Mouse (Mus musculus): Measurements from ENCODE around the gene Fank1. TPM values are rescaled to one million over a fixed set of nuclear protein-coding genes. Genes with fewer than 3 reads are reported as not detected.

The Fank1 gene
- total and polyA plus RNA-seq, 3 experiments, result 0.16 to 0.17 TPM; not detected in 1

DNA sequence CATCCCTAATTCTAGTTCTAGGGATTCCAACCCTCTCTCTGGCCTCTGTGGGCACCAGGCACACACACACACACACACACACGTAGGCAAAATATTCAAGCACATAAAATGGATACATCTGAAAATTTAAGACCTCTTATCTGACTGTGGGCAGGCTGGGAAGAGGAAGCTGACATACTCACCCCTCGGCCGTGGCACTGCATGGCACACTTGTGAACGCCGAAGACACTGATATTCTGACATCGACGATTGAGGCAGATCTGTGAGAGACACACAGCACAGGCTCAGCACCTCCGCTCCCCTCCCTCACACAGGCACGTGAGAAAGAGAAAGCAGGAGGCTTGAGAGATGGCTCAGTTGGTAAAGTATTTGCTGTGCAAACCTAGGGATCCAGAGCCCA lies 139.6 kb downstream of the Fank1 start:
- Histone ChIP-seq H3K4me2 (ENCODE audit: insufficient read depth, low read depth, poor library complexity, severe bottlenecking) (no peak overlapping the region), H3K79me2 (replicated peaks; ENCODE audit: control insufficient read depth, extremely low read depth, insufficient read depth, poor library complexity, severe bottlenecking) (no peaks in the 10 kb centered on the region), H3K36me3 (replicated peaks in 1 of 2; ENCODE audit: control insufficient read depth in 1 of 2, insufficient read depth in 1 of 2, low read length in 1 of 2) (no peaks in the 10 kb centered on the region), H3K4me3 (replicated peaks in 1 of 3; ENCODE audit: low read depth in 2 of 3, low read length in 2 of 3, poor library complexity in 1 of 3) (no peak overlapping the region), H3K4me1 (ENCODE audit: control insufficient read depth in 1 of 2, insufficient read depth in 2 of 2) (no peaks in the 10 kb centered on the region), H3K9me3 (replicated peaks; ENCODE audit: low read length) (peaks cover 48% of the 10 kb centered on the region), H3K27me3 (replicated peaks) (peaks cover 7% of the 10 kb centered on the region), H3K27ac (ENCODE audit: insufficient read depth, low read depth) (no peak overlapping the region), H3K9ac (ENCODE audit: insufficient read depth, low read depth) (no peak overlapping the region)
- no peak for DNase-seq (ENCODE audit: extremely low read depth)
- TF ChIP-seq PAX5 (IDR thresholded peaks at IDR 0.05; ENCODE audit: low read length) (no peak), E2F4 (IDR thresholded peaks at IDR 0.05; ENCODE audit: insufficient replicate concordance, low read depth, low read length) (no peak), MXI1 (IDR thresholded peaks at IDR 0.05; ENCODE audit: low read depth, low read length) (no peak), GABPA (IDR thresholded peaks at IDR 0.05; ENCODE audit: insufficient replicate concordance, low read depth, low read length) (no peak), ZC3H11A (IDR thresholded peaks at IDR 0.05; ENCODE audit: low read depth, low read length) (no peak), JUND (conservative IDR thresholded peaks at IDR 0.05; ENCODE audit: low read depth, low read length) (no peak), MAX (IDR thresholded peaks at IDR 0.05; ENCODE audit: low read length) (no peak), TCF12 (IDR thresholded peaks at IDR 0.05; ENCODE audit: low read depth, low read length) (no peak), USF1 (IDR thresholded peaks at IDR 0.05; ENCODE audit: low read depth, low read length) (no peak), POLR2AphosphoS2 (IDR thresholded peaks at IDR 0.05; ENCODE audit: low read depth, low read length) (no peak), NRF1 (IDR thresholded peaks at IDR 0.05; ENCODE audit: low read depth, low read length) (no peak), NELFE (IDR thresholded peaks at IDR 0.05; ENCODE audit: low read depth, low read length) (no peak), JUN (IDR thresholded peaks at IDR 0.05; ENCODE audit: insufficient read depth, low read depth, low read length) (no peak)
- dilution Hi-C loops (cut with MboI; ENCODE audit: extremely low pct_ligation_motif_present, extremely low pct_unique_long_range_greater_than_20kb, low sequenced_read_pairs), result no loop called here
- in situ Hi-C loops (cut with MboI; ENCODE audit: low pct_ligation_motif_present, low pct_unique_long_range_greater_than_20kb, low sequenced_read_pairs), result no loop called here

DNA sequence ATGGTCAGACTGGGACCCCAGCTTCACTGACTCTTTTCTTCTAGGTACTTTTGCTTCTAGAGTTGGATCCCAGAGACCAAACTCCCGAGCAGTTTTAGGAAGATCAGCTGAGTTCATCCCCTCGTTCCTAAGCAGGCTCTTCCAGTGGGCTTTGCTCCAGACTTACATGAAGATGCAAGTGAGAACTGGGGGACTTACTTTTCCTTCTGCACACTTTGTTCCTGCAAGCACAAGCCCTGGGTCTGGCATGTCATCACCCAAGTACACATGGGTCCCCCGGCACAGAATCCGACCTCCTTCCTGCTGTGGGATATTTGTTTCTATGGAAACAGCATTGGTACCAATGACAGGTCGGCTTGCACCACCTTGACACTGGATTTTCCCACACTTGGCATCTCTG lies 142.6 kb downstream of the Fank1 start:
- Histone ChIP-seq H3K36me3 (replicated peaks in 1 of 2; ENCODE audit: control insufficient read depth in 1 of 2, insufficient read depth in 1 of 2, low read length in 1 of 2) (no peaks in the 10 kb centered on the region), H3K4me3 (replicated peaks in 1 of 3; ENCODE audit: low read depth in 2 of 3, low read length in 2 of 3, poor library complexity in 1 of 3) (no peak overlapping the region), H3K9me3 (replicated peaks; ENCODE audit: low read length) (peaks cover 57% of the 10 kb centered on the region), H3K27ac (ENCODE audit: insufficient read depth, low read depth) (no peak overlapping the region), H3K4me2 (ENCODE audit: insufficient read depth, low read depth, poor library complexity, severe bottlenecking) (no peak overlapping the region), H3K79me2 (replicated peaks; ENCODE audit: control insufficient read depth, extremely low read depth, insufficient read depth, poor library complexity, severe bottlenecking) (no peaks in the 10 kb centered on the region), H3K27me3 (replicated peaks) (peaks cover 14% of the 10 kb centered on the region), H3K4me1 (ENCODE audit: control insufficient read depth in 1 of 2, insufficient read depth in 2 of 2) (no peaks in the 10 kb centered on the region), H3K9ac (ENCODE audit: insufficient read depth, low read depth) (no peak overlapping the region)
- dilution Hi-C loops (cut with MboI; ENCODE audit: extremely low pct_ligation_motif_present, extremely low pct_unique_long_range_greater_than_20kb, low sequenced_read_pairs) (no loop called here), in situ Hi-C loops (cut with MboI; ENCODE audit: low pct_ligation_motif_present, low pct_unique_long_range_greater_than_20kb, low sequenced_read_pairs) (no loop called here)
- TF ChIP-seq BHLHE40 (IDR thresholded peaks at IDR 0.05; ENCODE audit: low read depth, low read length) (no peak), SIN3A (IDR thresholded peaks at IDR 0.05; ENCODE audit: low read length) (no peak), IRF4 (IDR thresholded peaks at IDR 0.05; ENCODE audit: low read depth, low read length) (no peak), POLR2AphosphoS2 (IDR thresholded peaks at IDR 0.05; ENCODE audit: low read depth, low read length) (no peak), CHD1 (IDR thresholded peaks at IDR 0.05; ENCODE audit: low read depth, low read length) (no peak), ZMIZ1 (IDR thresholded peaks at IDR 0.05; ENCODE audit: low read depth, low read length) (no peak), MAFK (IDR thresholded peaks at IDR 0.05; ENCODE audit: insufficient replicate concordance, low read length) (no peak), E2F4 (IDR thresholded peaks at IDR 0.05; ENCODE audit: insufficient replicate concordance, low read depth, low read length) (no peak), MXI1 (IDR thresholded peaks at IDR 0.05; ENCODE audit: low read depth, low read length) (no peak), NRF1 (IDR thresholded peaks at IDR 0.05; ENCODE audit: low read depth, low read length) (no peak), MEF2A (IDR thresholded peaks at IDR 0.05; ENCODE audit: borderline replicate concordance, low read depth, low read length) (no peak), RAD21 (IDR thresholded peaks at IDR 0.05; ENCODE audit: low read depth, low read length) (no peak), USF2 (conservative IDR thresholded peaks at IDR 0.05; ENCODE audit: low read depth, low read length) (no peak), CTCF (conservative IDR thresholded peaks at IDR 0.05 in 1 of 2, IDR thresholded peaks at IDR 0.05 in 1 of 2; ENCODE audit: low read depth in 2 of 2, low read length in 2 of 2) (no peak), HCFC1 (IDR thresholded peaks at IDR 0.05; ENCODE audit: low read depth, low read length) (no peak), PAX5 (IDR thresholded peaks at IDR 0.05; ENCODE audit: low read length) (no peak), POLR2A (IDR thresholded peaks at IDR 0.05; ENCODE audit: low read depth, low read length) (no peak)
- DNase-seq (ENCODE audit: extremely low read depth), result no peak

All from CH12.LX (cell line).